Mouse (Mus musculus) T-helper 17 cell (primary cell): ENCODE results near the gene Ccdc73.
"Not testable (repeated sequence)": the region's sequence is repeated elsewhere in the genome, so short reads cannot be mapped to it uniquely, and the experiment has no call there.

ENCODE experiments used
- in situ Hi-C, 2 experiments: fragments of 300-600 bp; cut with MboI, MseI; formaldehyde crosslinking; loops; 1 replicate in 1 of 2; 2 replicates in 1 of 2; pipeline ENCODE4 v1.15.1; 2025; ENCODE audit warnings: high pct_unique_total_duplicates in 2 of 2

Ccdc73 gene

GRCm38 (mm10) chr2:104864176-104864860 lies 3.3 kb upstream of the Ccdc73 start:
- in situ Hi-C loops: loop anchor here in 1 of 2 experiments (25.0 kb wide), 2 partner anchors 1202 to 1877 kb away; no protein-coding TSS in a partner anchor

- in situ Hi-C loops: loop anchor here in 1 of 2 experiments (25.0 kb wide), 2 partner anchors 1207 to 1882 kb away; no protein-coding TSS in a partner anchor
Observed at GRCm38 (mm10) chr2:104869101-104869500, 1.5 kb downstream of the Ccdc73 start.

GRCm38 (mm10) chr2:104878794-104879193 lies 11.2 kb downstream of the Ccdc73 start:
- in situ Hi-C loops: loop anchor here in 1 of 2 experiments (10.0 kb wide), 1 partner anchor 1794 kb away; no protein-coding TSS in a partner anchor

GRCm38 (mm10) chr2:104886109-104886508 lies 18.5 kb downstream of the Ccdc73 start:
- in situ Hi-C loops: no loop called here

- in situ Hi-C loops: not testable (repeated sequence)
Observed at GRCm38 (mm10) chr2:104887331-104887730, 19.7 kb downstream of the Ccdc73 start.

GRCm38 (mm10) chr2:104887882-104888566 lies 20.4 kb downstream of the Ccdc73 start:
- in situ Hi-C loops: no loop called here

- in situ Hi-C loops: loop anchor here in 1 of 2 experiments (10.0 kb wide), 1 partner anchor 335 kb away; no protein-coding TSS in a partner anchor
Observed at GRCm38 (mm10) chr2:104899975-104900374, 32.4 kb downstream of the Ccdc73 start.

GRCm38 (mm10) chr2:104915709-104916108 lies 48.1 kb downstream of the Ccdc73 start:
- in situ Hi-C loops: no loop called here

- in situ Hi-C loops: no loop called here
Observed at GRCm38 (mm10) chr2:104964492-104964891, 96.9 kb downstream of the Ccdc73 start.

GRCm38 (mm10) chr2:104981712-104982111 lies 114.1 kb downstream of the Ccdc73 start:
- in situ Hi-C loops: no loop called here

GRCm38 (mm10) chr2:104985796-104986195 lies 118.2 kb downstream of the Ccdc73 start:
- in situ Hi-C loops: no loop called here

GRCm38 (mm10) chr2:104988974-104989373 lies 121.4 kb downstream of the Ccdc73 start:
- in situ Hi-C loops: no loop called here

- in situ Hi-C loops: loop anchor here in 1 of 2 experiments (10.0 kb wide), 1 partner anchor 1000 kb away; no protein-coding TSS in a partner anchor
Observed at GRCm38 (mm10) chr2:104994436-104994835, 126.8 kb downstream of the Ccdc73 start.

- in situ Hi-C loops: loop anchor here in 1 of 2 experiments (10.0 kb wide), 1 partner anchor 999 kb away; no protein-coding TSS in a partner anchor
Observed at GRCm38 (mm10) chr2:104996201-104996600, 128.6 kb downstream of the Ccdc73 start.

GRCm38 (mm10) chr2:105007236-105007635 lies 139.6 kb downstream of the Ccdc73 start:
- in situ Hi-C loops: no loop called here

GRCm38 (mm10) chr2:105016192-105016966 lies 148.8 kb downstream of the Ccdc73 start:
- in situ Hi-C loops: loop anchor here in 1 of 2 experiments (10.0 kb wide), 1 partner anchor 978 kb away; no protein-coding TSS in a partner anchor

GRCm38 (mm10) chr2:105016967-105017287 lies 149.3 kb downstream of the Ccdc73 start, which contains the start of gene Eif3m:
Gene Eif3m (minus strand): TSS chr2:105017080.
- in situ Hi-C loops: loop anchor here in 1 of 2 experiments (10.0 kb wide), 1 partner anchor 978 kb away; no protein-coding TSS in a partner anchor

GRCm38 (mm10) chr2:105017802-105018201 lies 150.2 kb downstream of the Ccdc73 start:
- in situ Hi-C loops: loop anchor here in 1 of 2 experiments (10.0 kb wide), 1 partner anchor 977 kb away; no protein-coding TSS in a partner anchor

GRCm38 (mm10) chr2:105019457-105019856 lies 151.9 kb downstream of the Ccdc73 start:
- in situ Hi-C loops: loop anchor here in 1 of 2 experiments (10.0 kb wide), 1 partner anchor 975 kb away; no protein-coding TSS in a partner anchor

GRCm38 (mm10) chr2:105021256-105021655 lies 153.7 kb downstream of the Ccdc73 start:
- in situ Hi-C loops: no loop called here

GRCm38 (mm10) chr2:105021836-105022235 lies 154.2 kb downstream of the Ccdc73 start:
- in situ Hi-C loops: no loop called here
